Mouse (Mus musculus) limb, embryonic 10.5 days (tissue): ENCODE measurements around the gene Haus3. TPM values are rescaled to one million over a fixed set of nuclear protein-coding genes. Genes with fewer than 3 reads are reported as not detected.
A peak's percentile ranks its signal among the peaks of the same experiment; 100 is the strongest.

Experiments used
- DNase-seq: peaks from one replicate; pipeline ENCODE4 v3.0.0-alpha.2; 2017; ENCODE audit warnings: low spot score
- H3K27ac ChIP-seq: fragments of 300-500 bp; sonication (generic); 2 replicates; pipeline ENCODE4 v1.5.1; 2016; ENCODE audit warnings: mild to moderate bottlenecking
- H3K27me3 ChIP-seq: fragments of 300-500 bp; sonication (generic); 2 replicates; pipeline ENCODE4 v1.6.1; 2016; ENCODE audit warnings: low read depth, mild to moderate bottlenecking; ENCODE audit not compliant: poor library complexity, severe bottlenecking
- H3K36me3 ChIP-seq: fragments of 300-500 bp; sonication (generic); 2 replicates; pipeline ENCODE4 v1.6.1; 2016; ENCODE audit warnings: mild to moderate bottlenecking, moderate library complexity
- H3K4me1 ChIP-seq: fragments of 300-500 bp; sonication (generic); 2 replicates; pipeline ENCODE4 v1.6.1; 2016
- H3K4me3 ChIP-seq: fragments of 300-500 bp; sonication (generic); 2 replicates; pipeline ENCODE4 v1.5.1; 2016; ENCODE audit warnings: mild to moderate bottlenecking, moderate library complexity
- H3K9me3 ChIP-seq: fragments of 300-500 bp; sonication (generic); replicated peaks from 2 replicates; pipeline ENCODE4 v1.6.1; 2016; ENCODE audit warnings: mild to moderate bottlenecking
- WGBS: fragments of 180-500 bp; shearing (Covaris S2); methylation state at CpG from one replicate; pipeline ENCODE4 v1.1.7; 2016; 5-methylcytosine and 5-hydroxymethylcytosine counted together
- polyA plus RNA-seq: library from polyadenylated mRNA; unstranded; fragments of >200 nt; fragmentation: Nextera tagmentation; extraction: Ambion mirVana; gene quantifications from 2 replicates; pipeline ENCODE4 v1.2.1, GENCODE M21; 2016

The Haus3 gene
- polyA plus RNA-seq, 1 experiment from 2014 or later, result 58.0 TPM

DNA sequence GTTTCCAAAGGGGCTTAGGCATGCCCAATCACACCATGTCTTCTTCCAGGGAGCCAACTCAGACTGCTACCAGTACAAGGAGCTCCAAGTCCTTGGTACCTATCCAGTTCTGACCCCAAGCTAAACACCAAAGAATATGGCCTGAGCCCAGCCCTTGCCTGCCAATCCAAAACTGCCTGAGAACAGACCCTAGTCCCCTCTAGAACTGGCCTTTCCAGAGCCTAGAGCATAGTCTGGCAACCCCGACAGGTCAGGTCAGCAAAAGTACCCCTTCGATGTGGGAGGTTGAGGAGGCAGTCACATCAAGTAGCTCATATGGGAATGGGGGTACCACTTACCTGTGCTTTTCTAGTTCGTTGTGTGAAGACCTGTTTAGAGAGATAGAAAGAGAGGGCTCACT lies 14.6 kb upstream of the Haus3 start:
- H3K27me3 ChIP-seq, result peaks cover 10% of the 10 kb centered on the region
- H3K27ac ChIP-seq, result no peak overlapping the region
- 93% methylated on average over 3 of the region's 3 CpGs for WGBS
- H3K36me3 ChIP-seq, result peaks cover 40% of the 10 kb centered on the region
- peaks cover 40% of the 10 kb centered on the region for H3K4me1 ChIP-seq
- no peak for DNase-seq
- H3K9me3 ChIP-seq, result no peaks in the 10 kb centered on the region
- H3K4me3 ChIP-seq, result no peak overlapping the region

DNA sequence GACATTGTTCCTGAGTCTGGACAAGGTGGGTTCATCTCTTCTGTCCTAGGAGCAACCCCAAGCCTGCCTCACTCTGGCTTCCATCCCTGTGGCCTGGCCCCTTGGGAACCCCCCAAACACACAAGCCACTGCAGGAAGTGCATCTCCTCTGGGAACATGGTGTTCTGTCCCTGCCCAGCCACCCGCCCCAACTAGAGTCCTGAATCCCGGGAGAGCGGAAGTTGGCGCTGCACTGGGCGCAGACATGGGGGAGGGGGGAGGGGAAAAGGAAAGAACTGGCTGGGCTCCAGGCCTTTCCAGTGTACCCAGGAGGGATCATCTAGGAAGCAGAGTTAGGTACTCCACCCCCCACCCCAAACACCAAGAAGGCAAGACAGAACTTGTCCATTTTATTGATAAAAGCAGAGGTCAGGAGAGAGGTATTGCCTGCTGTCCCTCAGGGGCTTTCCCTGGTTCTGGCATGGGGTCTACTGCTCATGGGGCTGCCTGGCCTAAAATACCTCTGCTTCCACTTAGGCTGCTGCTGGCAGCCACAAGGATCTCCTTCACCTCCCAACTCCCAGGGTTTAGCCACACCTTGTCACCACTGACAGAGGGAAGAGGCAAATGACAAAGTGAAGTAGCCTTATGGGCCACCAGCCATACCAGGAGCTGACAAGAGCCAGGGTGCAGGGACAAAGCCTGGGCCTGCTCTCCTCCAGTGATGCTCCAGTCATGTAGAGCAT lies 14.0 kb upstream of the Haus3 start:
- H3K27me3 ChIP-seq, result peaks cover 10% of the 10 kb centered on the region
- peaks cover 34% of the 10 kb centered on the region for H3K4me1 ChIP-seq
- no peak overlapping the region for H3K4me3 ChIP-seq
- DNase-seq, result no peak
- peaks cover 46% of the 10 kb centered on the region for H3K36me3 ChIP-seq
- H3K9me3 ChIP-seq, result no peaks in the 10 kb centered on the region
- WGBS, result 84% methylated on average over 5 of the region's 5 CpGs
- peak overlapping the region; percentile 5; the same call in 1 of the 2 replicates for H3K27ac ChIP-seq

DNA sequence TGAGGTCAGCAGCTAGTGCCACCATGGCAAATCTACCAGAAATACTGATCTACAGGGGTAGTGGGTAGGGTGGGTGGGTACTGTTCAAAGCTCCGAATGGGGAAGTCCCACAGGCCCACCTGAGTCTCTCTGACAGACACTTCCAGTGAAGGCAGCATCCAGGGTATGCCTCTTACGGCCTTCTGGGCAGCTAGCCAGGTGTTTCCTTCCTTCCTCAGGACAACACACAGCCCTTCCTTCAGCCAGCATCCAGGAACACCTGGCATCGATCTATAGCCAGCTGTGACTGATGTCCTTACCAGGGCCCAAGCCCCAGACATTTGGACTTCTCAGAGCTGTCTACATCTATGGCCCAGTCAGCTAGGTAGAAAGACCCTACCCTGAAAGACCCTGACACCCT lies 13.2 kb upstream of the Haus3 start:
- Histone ChIP-seq H3K9me3 (no peaks in the 10 kb centered on the region), H3K4me3 (no peak overlapping the region), H3K27ac (no peak overlapping the region), H3K27me3 (peaks cover 10% of the 10 kb centered on the region), H3K36me3 (peaks cover 54% of the 10 kb centered on the region), H3K4me1 (peaks cover 33% of the 10 kb centered on the region)
- 89% methylated on average over 3 of the region's 3 CpGs for WGBS
- peak; percentile 23 for DNase-seq

DNA sequence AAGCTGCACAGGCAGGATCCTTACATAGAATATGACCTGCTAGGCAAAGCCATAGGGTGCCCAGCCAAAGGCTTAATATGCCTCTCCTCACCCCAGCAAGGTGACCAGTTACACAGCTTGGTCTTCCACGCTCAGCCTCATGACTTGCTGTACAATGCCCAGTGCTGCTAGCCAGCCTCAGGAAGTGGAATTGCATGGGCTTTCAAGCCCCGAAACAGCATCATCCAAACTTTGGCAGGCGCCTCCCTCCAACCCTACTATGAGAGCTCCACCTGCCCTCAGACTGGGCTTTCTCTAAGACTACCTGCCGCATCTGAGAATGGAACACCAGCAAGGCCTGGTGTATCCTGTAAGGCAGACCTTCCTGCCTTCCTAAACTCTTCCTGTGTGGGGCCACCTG lies 8.5 kb upstream of the Haus3 start:
- Histone ChIP-seq H3K4me3 (no peak overlapping the region), H3K9me3 (no peaks in the 10 kb centered on the region), H3K27me3 (no peaks in the 10 kb centered on the region), H3K36me3 (peaks cover 80% of the 10 kb centered on the region), H3K4me1 (peaks cover 7% of the 10 kb centered on the region), H3K27ac (no peak overlapping the region)
- DNase-seq, result peak; percentile 12
- WGBS, result 94% methylated on average over 4 of the region's 4 CpGs

DNA sequence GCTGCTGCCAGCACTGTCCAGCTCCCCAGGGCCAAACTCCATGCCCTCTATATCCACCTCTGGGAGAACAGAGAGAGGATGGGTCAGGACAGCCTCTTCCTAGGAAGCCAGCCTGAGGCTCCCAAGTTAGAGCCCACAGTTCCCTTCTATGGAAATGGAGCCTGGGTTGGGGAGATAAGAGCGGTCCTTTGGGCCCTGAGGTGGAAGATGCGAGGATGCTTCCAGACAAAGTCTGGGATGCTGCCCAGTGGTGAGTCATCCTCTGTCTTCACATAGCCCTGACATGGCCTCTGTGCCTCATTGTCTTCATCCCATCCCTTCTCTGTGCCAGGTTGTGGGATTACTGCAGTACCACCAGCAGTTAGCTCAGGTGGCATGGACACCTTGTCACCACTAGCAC lies 7.8 kb upstream of the Haus3 start:
- H3K4me3 ChIP-seq, result no peak overlapping the region
- no peak for DNase-seq
- no peaks in the 10 kb centered on the region for H3K27me3 ChIP-seq
- no peak overlapping the region; the same call in 1 of the 2 replicates for H3K27ac ChIP-seq
- 95% methylated on average over 2 of the region's 2 CpGs for WGBS
- peaks cover 72% of the 10 kb centered on the region for H3K36me3 ChIP-seq
- H3K9me3 ChIP-seq, result no peaks in the 10 kb centered on the region
- H3K4me1 ChIP-seq, result peaks cover 7% of the 10 kb centered on the region

GRCm38 (mm10) chr5:34176691-34177090 lies 7.4 kb upstream of the Haus3 start:
- H3K9me3 ChIP-seq, result no peaks in the 10 kb centered on the region
- no peak overlapping the region; the same call in 1 of the 2 replicates for H3K27ac ChIP-seq
- H3K27me3 ChIP-seq, result no peaks in the 10 kb centered on the region
- H3K36me3 ChIP-seq, result peaks cover 68% of the 10 kb centered on the region
- H3K4me1 ChIP-seq, result peaks cover 7% of the 10 kb centered on the region
- peak; percentile 20 for DNase-seq
- H3K4me3 ChIP-seq, result no peak overlapping the region
- 81% methylated on average over 10 of the region's 10 CpGs for WGBS

DNA sequence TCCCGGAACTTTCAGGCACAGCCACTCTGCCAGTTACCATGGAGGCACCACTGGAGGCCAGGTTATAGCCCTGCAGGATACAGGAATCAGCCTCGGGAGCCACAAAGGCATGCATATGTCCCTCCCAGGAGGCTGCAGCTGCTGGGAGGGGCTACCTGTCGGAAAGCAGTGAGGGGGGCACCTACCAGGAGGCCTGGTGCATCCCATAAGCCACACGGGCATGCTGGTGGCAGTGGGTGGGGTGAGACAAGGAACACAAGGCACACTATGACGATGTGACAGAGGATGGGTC lies 6.0 kb upstream of the Haus3 start:
- WGBS, result 31% methylated on average over 5 of the region's 5 CpGs
- H3K36me3 ChIP-seq, result peaks cover 63% of the 10 kb centered on the region
- no peaks in the 10 kb centered on the region for H3K9me3 ChIP-seq
- peaks cover 7% of the 10 kb centered on the region for H3K4me1 ChIP-seq
- no peak for DNase-seq
- H3K4me3 ChIP-seq, result no peak overlapping the region
- H3K27ac ChIP-seq, result no peak overlapping the region
- no peaks in the 10 kb centered on the region for H3K27me3 ChIP-seq

- DNase-seq, result peak; percentile 19
- 72% methylated on average over 5 of the region's 5 CpGs for WGBS
- peaks cover 10% of the 10 kb centered on the region for H3K4me1 ChIP-seq
- H3K27me3 ChIP-seq, result no peaks in the 10 kb centered on the region
- no peak overlapping the region for H3K4me3 ChIP-seq
- H3K36me3 ChIP-seq, result peaks cover 58% of the 10 kb centered on the region
- H3K27ac ChIP-seq, result no peak overlapping the region
- H3K9me3 ChIP-seq, result no peaks in the 10 kb centered on the region
These were observed 5.4 kb upstream of the Haus3 start for GRCm38 (mm10) chr5:34174550-34175402.

GRCm38 (mm10) chr5:34174021-34174420 lies 4.7 kb upstream of the Haus3 start:
- DNase-seq, result peak; percentile 20
- no peaks in the 10 kb centered on the region for H3K9me3 ChIP-seq
- no peak overlapping the region for H3K27ac ChIP-seq
- 87% methylated on average over 2 of the region's 2 CpGs for WGBS
- no peak overlapping the region for H3K4me3 ChIP-seq
- peaks cover 12% of the 10 kb centered on the region for H3K4me1 ChIP-seq
- H3K27me3 ChIP-seq, result no peaks in the 10 kb centered on the region
- peaks cover 57% of the 10 kb centered on the region for H3K36me3 ChIP-seq

DNA sequence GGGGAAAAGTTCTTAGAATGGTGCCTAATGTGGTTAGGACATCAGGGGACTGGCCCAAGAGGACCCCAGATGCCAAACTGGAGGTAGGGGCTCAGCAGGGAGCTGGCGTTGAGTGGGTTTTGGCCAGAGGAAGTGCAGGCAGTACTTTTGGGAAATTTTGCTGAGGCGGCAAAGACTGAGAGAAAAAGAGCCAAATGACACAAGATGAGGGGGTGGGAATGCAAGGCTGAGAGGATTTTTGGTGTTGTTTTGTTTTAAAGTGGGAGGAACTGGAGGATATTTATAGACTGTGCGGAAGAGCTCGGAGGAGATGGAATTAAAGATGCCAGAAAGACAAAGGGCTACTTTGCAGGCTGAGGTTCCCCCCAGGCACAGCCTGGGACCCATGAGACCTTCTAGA lies 1.4 kb upstream of the Haus3 start:
- H3K4me1 ChIP-seq, result peaks cover 24% of the 10 kb centered on the region
- no peaks in the 10 kb centered on the region for H3K9me3 ChIP-seq
- H3K27ac ChIP-seq, result no peak overlapping the region
- WGBS, result 91% methylated on average over 4 of the region's 4 CpGs
- peaks cover 30% of the 10 kb centered on the region for H3K36me3 ChIP-seq
- no peak for DNase-seq
- H3K4me3 ChIP-seq, result no peak overlapping the region
- no peaks in the 10 kb centered on the region for H3K27me3 ChIP-seq

DNA sequence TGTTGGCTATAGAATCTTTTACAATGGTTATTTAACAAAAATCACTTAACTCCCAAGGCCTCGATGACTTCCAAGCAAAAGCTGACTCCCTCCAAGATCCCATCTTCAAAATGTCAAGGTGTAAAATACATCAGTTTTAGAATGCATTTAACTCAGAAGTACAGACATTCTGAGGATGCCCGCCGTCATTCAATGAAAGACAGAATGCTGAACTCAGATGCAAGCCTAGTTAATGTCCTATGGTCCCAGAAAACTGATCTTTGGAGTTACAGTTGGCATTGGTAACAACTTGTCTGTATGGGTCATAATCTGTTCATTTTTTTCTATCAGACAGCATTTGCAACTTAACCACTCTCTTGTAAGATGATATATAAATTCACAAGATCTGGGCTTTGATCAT lies 627 bp upstream of the Haus3 start:
- Histone ChIP-seq H3K4me1 (peaks cover 19% of the 10 kb centered on the region), H3K27me3 (no peaks in the 10 kb centered on the region), H3K36me3 (peaks cover 28% of the 10 kb centered on the region), H3K9me3 (no peaks in the 10 kb centered on the region), H3K27ac (peak overlapping the region; percentile 92), H3K4me3 (peak overlapping the region; percentile 77)
- 88% methylated on average over 3 of the region's 3 CpGs for WGBS
- no peak for DNase-seq

GRCm38 (mm10) chr5:34167857-34168256 lies 1.5 kb downstream of the Haus3 start:
- WGBS, result 89% methylated on average over 4 of the region's 4 CpGs
- DNase-seq, result no peak
- H3K4me3 ChIP-seq, result peak overlapping the region; percentile 77

DNA sequence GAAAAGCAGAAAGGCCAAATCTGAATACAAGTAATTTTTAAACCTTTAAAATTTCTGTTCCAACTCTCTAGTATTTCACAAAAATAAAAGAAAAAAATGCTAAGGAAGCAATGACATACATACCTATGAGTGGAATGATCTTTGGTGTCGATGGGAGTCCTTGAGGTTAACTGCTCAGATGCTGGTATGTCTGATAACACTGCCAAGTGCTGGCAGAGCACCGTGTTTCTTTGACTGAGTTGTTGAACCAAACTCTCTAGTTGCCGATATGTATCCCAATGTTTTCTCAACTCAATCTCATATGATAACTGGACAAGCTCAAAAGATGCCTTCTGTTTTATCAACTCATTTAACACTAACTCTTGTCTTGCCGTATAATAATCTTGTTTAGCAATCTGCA lies 3.5 kb downstream of the Haus3 start:
- no peak for DNase-seq
- 86% methylated on average over 4 of the region's 4 CpGs for WGBS
- peaks cover 47% of the 10 kb centered on the region for H3K36me3 ChIP-seq

More at GRCm38 (mm10) chr5:34167857-34168256, 1.5 kb downstream of the Haus3 start:
- peaks cover 29% of the 10 kb centered on the region for H3K36me3 ChIP-seq
- H3K27ac ChIP-seq, result no peak overlapping the region
- no peaks in the 10 kb centered on the region for H3K27me3 ChIP-seq
- peaks cover 22% of the 10 kb centered on the region for H3K4me1 ChIP-seq
- H3K9me3 ChIP-seq, result no peaks in the 10 kb centered on the region

More for the DNA sequence above, 3.5 kb downstream of the Haus3 start:
- Histone ChIP-seq H3K27ac (no peak overlapping the region), H3K4me3 (no peak overlapping the region), H3K9me3 (no peaks in the 10 kb centered on the region), H3K27me3 (no peaks in the 10 kb centered on the region), H3K4me1 (peaks cover 22% of the 10 kb centered on the region)
